Mouse (Mus musculus) intestine, postnatal 0 days (tissue): ENCODE measurements around the gene Aifm2. TPM values are rescaled to one million over a fixed set of nuclear protein-coding genes. Genes with fewer than 3 reads are reported as not detected.

ENCODE experiments used
- ATAC-seq: fragments of 200-750 bp; cut with Nextera tagmentation; 2 replicates; pipeline ENCODE4 v1.8.0; 2017; ENCODE audit warnings: mild to moderate bottlenecking, moderate TSS enrichment, moderate library complexity
- H3K27ac ChIP-seq: fragments of 300-500 bp; sonication (generic); 2 replicates; pipeline ENCODE4 v1.5.1; 2014; ENCODE audit warnings: mild to moderate bottlenecking, low read depth, low read length, moderate library complexity
- H3K27me3 ChIP-seq: fragments of 300-500 bp; sonication (generic); replicated peaks from 2 replicates; pipeline ENCODE4 v1.6.1; 2014; ENCODE audit warnings: low read length, mixed read lengths; ENCODE audit not compliant: control insufficient read depth, insufficient read depth
- H3K36me3 ChIP-seq: fragments of 300-500 bp; sonication (generic); 2 replicates; pipeline ENCODE4 v1.6.1; 2014; ENCODE audit warnings: mild to moderate bottlenecking, moderate library complexity; ENCODE audit not compliant: control insufficient read depth, insufficient read depth
- H3K4me1 ChIP-seq: fragments of 300-500 bp; sonication (generic); replicated peaks from 2 replicates; pipeline ENCODE4 v1.6.1; 2014; ENCODE audit warnings: antibody characterized with exemption, low read length, mixed read lengths; ENCODE audit not compliant: control insufficient read depth, insufficient read depth
- H3K4me2 ChIP-seq: fragments of 300-500 bp; sonication (generic); replicated peaks from 2 replicates; pipeline ENCODE4 v1.6.1; 2014; ENCODE audit warnings: low read depth, mild to moderate bottlenecking, moderate library complexity
- H3K4me3 ChIP-seq: fragments of 300-500 bp; sonication (generic); 2 replicates; pipeline ENCODE4 v1.5.1; 2014; ENCODE audit warnings: low read depth, low read length
- H3K9ac ChIP-seq: fragments of 300-500 bp; sonication (generic); 2 replicates; pipeline ENCODE4 v1.6.1; 2014; ENCODE audit warnings: mild to moderate bottlenecking, low read depth, low read length
- H3K9me3 ChIP-seq: fragments of 300-500 bp; sonication (generic); 2 replicates; pipeline ENCODE4 v1.6.1; 2016; ENCODE audit warnings: mixed run types; ENCODE audit not compliant: control insufficient read depth
- CTCF ChIP-seq: sonication (generic); IDR thresholded peaks from 2 replicates; pipeline ENCODE4 v1.5.1; 2016; ENCODE audit warnings: low read depth, mild to moderate bottlenecking, control low read depth, antibody characterized with exemption, moderate library complexity
- WGBS: fragments of 180-500 bp; shearing (Covaris S2); extraction: QIAGEN DNeasy Blood & Tissue Kit; methylation state at CpG from one replicate; pipeline ENCODE4 v1.1.7; 2014; 5-methylcytosine and 5-hydroxymethylcytosine counted together
- polyA plus RNA-seq: library from polyadenylated mRNA; unstranded; fragments of >200 nt; fragmentation: Nextera tagmentation; extraction: Ambion mirVana; gene quantifications from 2 replicates; pipeline ENCODE4 v1.2.1, GENCODE M21; 2015

The Aifm2 gene
- polyA plus RNA-seq, 1 experiment from 2014 or later: 14.7 TPM

GRCm38 (mm10) chr10:61695703-61696559, 19.1 kb upstream of the Aifm2 start:
- H3K4me2 ChIP-seq: peak overlapping the region; percentile 99
- peaks cover 7% of the 10 kb centered on the region; the same call in 1 of the 2 replicates for H3K4me1 ChIP-seq
- H3K4me3 ChIP-seq: peak overlapping the region; percentile 93
- TF ChIP-seq CTCF: 0 out of 2 replicates have a peak, but pooled peaks have one; percentile 19
- under 1% methylated on average over 104 of the region's 111 CpGs for WGBS
- ATAC-seq: peak; percentile 44
- H3K36me3 ChIP-seq: peaks cover 22% of the 10 kb centered on the region
- peak overlapping the region; percentile 76 for H3K27ac ChIP-seq
- peak overlapping the region; percentile 78 for H3K9ac ChIP-seq
- no peaks in the 10 kb centered on the region for H3K9me3 ChIP-seq
- H3K27me3 ChIP-seq: no peaks in the 10 kb centered on the region

GRCm38 (mm10) chr10:61696560-61696823, 18.6 kb upstream of the Aifm2 start:
- Histone ChIP-seq H3K27me3 (no peaks in the 10 kb centered on the region), H3K27ac (peak overlapping the region; percentile 76), H3K9ac (peak overlapping the region; percentile 78), H3K4me2 (peak overlapping the region; percentile 99), H3K36me3 (peaks cover 16% of the 10 kb centered on the region), H3K4me3 (peak overlapping the region; percentile 93), H3K9me3 (no peaks in the 10 kb centered on the region), H3K4me1 (peaks cover 7% of the 10 kb centered on the region; the same call in 1 of the 2 replicates)
- TF ChIP-seq CTCF: no peak
- ATAC-seq: 0 out of 2 replicates have a peak, but pooled peaks have one; percentile 4
- WGBS: 7% methylated on average over 19 of the region's 19 CpGs

GRCm38 (mm10) chr10:61697028-61697427, 18.0 kb upstream of the Aifm2 start:
- H3K27me3 ChIP-seq: no peaks in the 10 kb centered on the region
- WGBS: 55% methylated on average over 2 of the region's 2 CpGs
- H3K4me1 ChIP-seq: peaks cover 7% of the 10 kb centered on the region; the same call in 1 of the 2 replicates
- no peaks in the 10 kb centered on the region for H3K9me3 ChIP-seq
- peaks cover 15% of the 10 kb centered on the region; the same call in 1 of the 2 replicates for H3K36me3 ChIP-seq
- H3K4me3 ChIP-seq: peak overlapping the region; percentile 93
- no peak for TF ChIP-seq CTCF
- ATAC-seq: peak; percentile 24
- H3K27ac ChIP-seq: peak overlapping the region; percentile 76; the same call in 1 of the 2 replicates
- H3K4me2 ChIP-seq: peak overlapping the region; percentile 99
- peak overlapping the region; percentile 78; the same call in 1 of the 2 replicates for H3K9ac ChIP-seq

DNA sequence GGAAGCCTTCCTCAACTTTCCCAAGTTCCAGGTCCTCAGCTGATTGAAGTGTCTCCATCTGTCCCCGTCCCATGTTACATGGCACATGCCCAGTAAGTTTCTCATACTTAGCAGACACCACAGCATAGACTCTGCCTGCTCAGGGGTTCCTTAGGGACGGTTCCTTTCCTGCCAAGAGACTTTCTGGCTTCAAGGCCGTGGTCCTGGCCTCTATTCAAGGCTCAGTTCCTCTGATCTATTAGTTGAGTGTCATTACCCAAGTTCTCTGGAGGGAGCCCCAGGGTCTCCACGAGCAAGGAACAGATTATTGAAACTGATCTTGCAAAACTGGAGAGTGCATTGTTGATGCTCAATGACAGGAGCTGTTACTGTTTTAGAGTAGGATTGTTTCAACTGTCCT, 10.4 kb upstream of the Aifm2 start:
- no peak for ATAC-seq
- no peak for TF ChIP-seq CTCF
- Histone ChIP-seq H3K9me3 (no peaks in the 10 kb centered on the region), H3K27ac (no peak overlapping the region), H3K4me1 (no peaks in the 10 kb centered on the region), H3K4me3 (no peak overlapping the region), H3K36me3 (peaks cover 22% of the 10 kb centered on the region), H3K27me3 (no peaks in the 10 kb centered on the region), H3K9ac (no peak overlapping the region), H3K4me2 (no peak overlapping the region)
- 79% methylated on average over 4 of the region's 4 CpGs for WGBS

DNA sequence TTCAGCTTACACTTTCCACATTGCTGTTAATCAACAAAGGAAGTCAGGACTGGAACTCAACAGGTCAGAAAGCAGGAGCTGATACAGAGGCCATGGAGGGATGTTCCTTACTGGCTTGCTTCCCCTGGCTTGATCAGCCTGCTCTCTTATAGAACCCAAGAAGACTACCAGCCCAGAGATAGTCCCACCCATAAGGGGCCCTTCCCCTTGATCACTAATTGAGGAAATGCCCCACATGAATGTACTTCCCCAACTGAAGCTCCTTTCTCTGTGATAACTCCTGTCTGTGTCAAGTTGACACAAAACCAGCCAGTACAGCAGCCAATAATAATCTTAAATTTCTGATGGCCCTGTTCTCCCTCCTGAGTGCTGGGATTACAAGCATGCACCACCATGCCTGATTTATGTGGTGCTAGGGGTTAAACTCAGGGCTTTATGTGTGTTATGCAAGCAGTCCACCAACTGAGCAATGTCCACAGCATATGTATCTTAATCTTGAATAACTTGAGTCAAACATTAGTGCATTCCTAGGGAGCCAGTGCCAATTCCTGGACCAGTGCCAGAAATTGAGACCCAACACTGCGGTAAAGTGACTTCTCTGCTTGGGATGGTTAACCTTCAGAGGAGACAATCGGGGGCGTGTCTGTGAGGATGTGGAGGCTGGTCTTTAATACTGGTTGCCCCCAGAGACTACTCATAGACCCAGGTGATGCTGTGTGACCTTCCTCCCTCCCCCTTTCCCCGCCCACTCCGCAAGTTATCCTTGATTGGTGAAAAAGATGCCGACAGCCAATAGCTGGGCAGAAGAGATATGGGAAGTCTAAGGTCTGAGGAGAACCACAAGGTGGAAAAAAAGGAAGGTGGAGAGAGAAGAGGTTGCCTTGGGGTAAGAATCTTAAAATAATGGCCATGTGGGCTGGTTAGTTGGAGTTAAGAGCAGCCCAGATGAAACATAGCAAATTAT, 8.4 kb upstream of the Aifm2 start:
- ATAC-seq: peak; percentile 76
- H3K9me3 ChIP-seq: no peaks in the 10 kb centered on the region
- no peak overlapping the region for H3K4me3 ChIP-seq
- 65% methylated on average over 6 of the region's 6 CpGs for WGBS
- H3K9ac ChIP-seq: no peak overlapping the region
- H3K27ac ChIP-seq: no peak overlapping the region
- H3K4me2 ChIP-seq: no peak overlapping the region
- peaks cover 22% of the 10 kb centered on the region for H3K36me3 ChIP-seq
- no peaks in the 10 kb centered on the region for H3K4me1 ChIP-seq
- no peak for TF ChIP-seq CTCF
- no peaks in the 10 kb centered on the region for H3K27me3 ChIP-seq

DNA sequence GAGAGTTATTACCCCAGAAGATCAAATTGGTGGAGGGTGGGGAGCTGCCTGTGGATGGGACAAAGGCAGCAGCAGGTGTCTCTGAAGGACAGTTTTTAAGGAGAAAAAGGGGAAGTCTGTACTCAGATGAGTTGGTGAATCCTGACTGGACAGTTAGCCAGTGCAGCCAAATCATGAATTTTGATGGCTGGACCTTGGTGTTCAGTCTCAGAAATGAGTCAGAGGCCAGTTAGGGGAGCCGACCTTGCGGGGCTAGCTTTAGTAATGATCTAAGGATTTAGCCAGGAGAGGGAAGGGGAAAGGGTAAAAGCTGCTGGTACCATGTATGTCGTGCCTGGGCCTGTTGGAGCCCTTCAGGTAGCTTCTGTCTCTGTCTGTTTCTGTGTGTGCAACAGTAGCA, 1.5 kb upstream of the Aifm2 start:
- Histone ChIP-seq H3K36me3 (no peaks in the 10 kb centered on the region), H3K4me2 (no peak overlapping the region), H3K27me3 (no peaks in the 10 kb centered on the region), H3K9ac (no peak overlapping the region), H3K4me1 (peaks cover 6% of the 10 kb centered on the region; the same call in 1 of the 2 replicates), H3K9me3 (no peaks in the 10 kb centered on the region), H3K4me3 (no peak overlapping the region), H3K27ac (no peak overlapping the region)
- ATAC-seq: no peak
- TF ChIP-seq CTCF: no peak
- 86% methylated on average over 3 of the region's 3 CpGs for WGBS
